Mouse (Mus musculus): ENCODE results near the gene Thsd1. TPM values are rescaled to one million over a fixed set of nuclear protein-coding genes. Genes with fewer than 3 reads are reported as not detected.
A peak's percentile ranks its signal among the peaks of the same experiment; 100 is the strongest.
"Not testable (repeated sequence)": the region's sequence is repeated elsewhere in the genome, so short reads cannot be mapped to it uniquely, and the experiment has no call there.

Thsd1 gene
- polyA plus RNA-seq, 1 experiment from 2014 or later = 7.5 TPM

DNA sequence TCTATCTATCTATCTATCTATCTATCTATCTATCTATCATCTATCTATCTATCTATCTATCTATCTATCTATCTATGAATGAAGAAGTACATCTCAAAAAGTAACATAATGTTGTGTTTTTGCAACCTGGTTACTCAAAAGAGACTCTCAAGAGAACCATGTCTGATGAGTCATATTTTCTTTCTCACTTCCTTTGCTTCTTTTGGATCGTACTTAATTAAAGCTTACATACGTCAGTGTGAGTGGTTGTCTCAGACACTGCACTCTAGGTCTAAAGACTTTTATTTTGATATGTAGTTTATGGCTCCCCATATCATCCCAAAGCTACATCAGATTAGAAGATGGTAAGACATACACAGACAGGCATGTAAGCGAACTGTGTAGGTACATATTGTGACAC lies 46.0 kb downstream of the Thsd1 start:
- H3K27me3 ChIP-seq = no peaks in the 10 kb centered on the region
- no peaks in the 10 kb centered on the region for H3K36me3 ChIP-seq
- no peak overlapping the region for H3K9ac ChIP-seq (replicated peaks)
- WGBS = 90% methylated on average over 3 of the region's 3 CpGs
- H3K9me3 ChIP-seq = no peaks in the 10 kb centered on the region
- no peak for ATAC-seq (replicated peaks)
- H3K27ac ChIP-seq (replicated peaks) = no peak overlapping the region
- H3K4me2 ChIP-seq (replicated peaks) = no peak overlapping the region
- H3K4me3 ChIP-seq = no peak overlapping the region
- H3K4me1 ChIP-seq = no peaks in the 10 kb centered on the region

DNA sequence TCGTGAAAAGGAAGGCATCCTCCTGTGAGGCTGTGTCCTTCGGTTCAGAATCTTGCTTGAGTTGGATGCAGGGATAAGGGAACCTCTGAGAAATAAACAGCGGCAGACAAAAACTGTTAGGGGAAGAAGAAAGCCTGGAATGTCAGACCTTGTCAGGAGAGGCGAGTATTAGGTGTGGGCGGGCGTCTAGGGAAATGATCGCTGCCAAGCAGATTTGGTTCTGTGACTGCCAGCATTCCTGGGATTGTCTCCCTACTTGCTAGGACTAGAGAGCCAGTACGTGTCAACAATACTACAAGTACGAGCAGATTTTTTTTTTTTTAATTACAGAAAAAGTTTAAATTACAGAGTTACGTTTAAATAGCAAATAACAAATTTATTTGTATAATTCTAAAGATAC lies 47.5 kb downstream of the Thsd1 start:
- Histone ChIP-seq H3K36me3 (no peaks in the 10 kb centered on the region), H3K27ac (replicated peaks) (no peak overlapping the region), H3K27me3 (no peaks in the 10 kb centered on the region), H3K4me2 (replicated peaks) (no peak overlapping the region), H3K9ac (replicated peaks) (no peak overlapping the region), H3K4me3 (no peak overlapping the region), H3K4me1 (no peaks in the 10 kb centered on the region), H3K9me3 (no peaks in the 10 kb centered on the region)
- no peak for ATAC-seq (replicated peaks)
- 79% methylated on average over 10 of the region's 10 CpGs for WGBS

DNA sequence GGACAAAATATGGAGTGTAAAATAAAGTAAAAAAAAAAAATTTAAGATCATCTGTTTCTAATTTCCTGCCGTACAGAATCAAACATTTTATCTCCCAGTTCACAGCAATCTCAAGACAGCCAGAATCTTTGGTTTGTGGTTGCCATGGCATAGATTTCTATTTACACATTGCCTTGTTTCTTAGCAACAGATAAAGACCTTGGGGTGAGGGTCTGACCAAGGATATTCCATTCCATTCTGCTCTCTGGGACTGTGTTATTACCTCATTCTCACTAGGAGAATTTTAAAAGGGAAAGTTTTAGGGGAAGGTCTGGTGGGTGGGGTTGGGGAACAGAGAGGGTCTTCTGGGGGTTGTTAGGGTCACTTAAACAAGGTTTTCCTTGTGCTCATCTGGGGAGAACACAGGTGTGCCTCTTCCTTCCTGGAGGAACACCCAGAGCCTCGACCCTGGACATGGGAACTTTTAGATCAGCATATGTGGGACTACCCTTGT lies 55.9 kb downstream of the Thsd1 start, which contains the start of gene Tpte:
Gene Tpte, plus strand, starts transcription at position 443 of the 493 bp plus-strand sequence.
- no peak for ATAC-seq (replicated peaks)
- Histone ChIP-seq H3K27me3 (no peaks in the 10 kb centered on the region), H3K27ac (replicated peaks) (no peak within 1 kb of the TSS), H3K4me2 (replicated peaks) (no peak within 1 kb of the TSS), H3K4me3 (no peak within 1 kb of the TSS), H3K9me3 (no peaks in the 10 kb centered on the region), H3K9ac (replicated peaks) (no peak within 1 kb of the TSS), H3K36me3 (no peaks in the 10 kb centered on the region), H3K4me1 (no peaks in the 10 kb centered on the region)
- 70% methylated on average over 2 of the region's 2 CpGs for WGBS

DNA sequence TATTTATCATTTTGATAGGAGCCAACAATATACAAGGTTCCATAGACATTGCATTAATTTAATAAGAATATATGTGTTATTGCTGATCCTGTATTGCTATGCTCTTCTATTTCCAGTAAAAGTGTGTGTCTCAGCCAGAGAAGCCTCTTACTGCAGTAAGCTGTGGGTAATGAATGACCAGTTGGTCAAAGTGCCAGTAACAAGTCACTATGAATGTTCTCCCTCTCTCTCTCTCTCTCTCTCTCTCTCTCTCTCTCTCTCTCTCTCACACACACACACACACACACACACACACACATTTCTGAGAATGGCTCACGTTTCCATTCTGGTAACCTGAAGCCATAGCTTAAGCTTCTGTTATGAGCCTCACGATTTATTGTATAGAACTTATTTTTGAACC lies 75.2 kb downstream of the Thsd1 start:
- Histone ChIP-seq H3K9ac (replicated peaks) (no peak overlapping the region), H3K36me3 (no peaks in the 10 kb centered on the region), H3K4me2 (replicated peaks) (no peak overlapping the region), H3K27me3 (no peaks in the 10 kb centered on the region), H3K27ac (replicated peaks) (no peak overlapping the region), H3K9me3 (no peaks in the 10 kb centered on the region), H3K4me1 (peaks cover 8% of the 10 kb centered on the region), H3K4me3 (no peak overlapping the region)
- no peak for ATAC-seq (replicated peaks)
- WGBS = 57% methylated on average over 2 of the region's 2 CpGs

DNA sequence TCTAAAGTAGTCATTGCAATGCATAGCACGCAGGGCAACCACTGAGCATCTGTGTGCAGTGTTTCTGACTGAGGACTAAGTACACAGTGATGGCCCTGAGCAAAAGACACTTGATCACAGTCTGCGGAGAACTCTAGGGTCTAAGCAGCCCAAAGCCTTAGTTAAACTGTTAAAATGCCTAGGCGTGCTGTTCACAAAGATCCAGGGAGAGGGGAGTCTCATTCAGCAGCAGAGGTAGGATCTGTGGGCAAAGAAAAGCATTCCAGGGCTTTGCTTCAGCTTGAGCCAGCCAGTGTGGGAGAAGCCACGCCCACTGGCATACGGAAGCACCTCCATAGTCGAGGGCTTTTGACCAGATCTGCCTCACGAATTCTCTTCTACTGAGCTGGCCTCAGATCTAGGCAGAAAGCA lies 75.8 kb downstream of the Thsd1 start:
- Histone ChIP-seq H3K9me3 (no peaks in the 10 kb centered on the region), H3K36me3 (no peaks in the 10 kb centered on the region), H3K4me1 (peaks cover 8% of the 10 kb centered on the region), H3K27ac (replicated peaks) (no peak overlapping the region), H3K4me3 (peak overlapping the region; percentile 30), H3K4me2 (replicated peaks) (peak overlapping the region; percentile 42), H3K27me3 (no peaks in the 10 kb centered on the region), H3K9ac (replicated peaks) (peak overlapping the region; percentile 36; the same call in 1 of the 2 replicates)
- WGBS = 12% methylated on average over 7 of the region's 7 CpGs
- ATAC-seq (replicated peaks) = peak; percentile 74

DNA sequence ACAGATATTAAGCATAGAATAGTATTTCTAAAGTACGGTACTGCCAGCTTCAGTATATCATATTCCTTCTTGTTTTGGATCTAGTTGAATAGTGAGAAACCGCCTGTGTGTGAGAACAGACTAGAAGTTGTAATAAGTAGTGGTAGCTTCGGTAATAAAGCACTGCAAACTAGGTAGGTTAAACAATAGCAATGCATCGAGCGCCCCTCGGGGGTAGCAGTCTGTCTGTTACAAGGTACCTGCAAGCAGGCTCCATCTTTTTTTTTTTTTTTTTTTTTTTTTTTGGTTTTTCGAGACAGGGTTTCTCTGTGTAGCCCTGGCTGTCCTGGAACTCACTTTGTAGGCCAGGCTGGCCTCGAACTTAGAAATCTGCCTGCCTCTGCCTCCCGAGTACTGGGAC lies 76.9 kb downstream of the Thsd1 start:
- 86% methylated on average over 9 of the region's 9 CpGs for WGBS
- not testable (repeated sequence) for ATAC-seq (replicated peaks); H3K4me3 ChIP-seq; H3K4me2 ChIP-seq (replicated peaks); H3K36me3 ChIP-seq; H3K9me3 ChIP-seq; H3K4me1 ChIP-seq; H3K27ac ChIP-seq (replicated peaks); H3K27me3 ChIP-seq; H3K9ac ChIP-seq (replicated peaks)

DNA sequence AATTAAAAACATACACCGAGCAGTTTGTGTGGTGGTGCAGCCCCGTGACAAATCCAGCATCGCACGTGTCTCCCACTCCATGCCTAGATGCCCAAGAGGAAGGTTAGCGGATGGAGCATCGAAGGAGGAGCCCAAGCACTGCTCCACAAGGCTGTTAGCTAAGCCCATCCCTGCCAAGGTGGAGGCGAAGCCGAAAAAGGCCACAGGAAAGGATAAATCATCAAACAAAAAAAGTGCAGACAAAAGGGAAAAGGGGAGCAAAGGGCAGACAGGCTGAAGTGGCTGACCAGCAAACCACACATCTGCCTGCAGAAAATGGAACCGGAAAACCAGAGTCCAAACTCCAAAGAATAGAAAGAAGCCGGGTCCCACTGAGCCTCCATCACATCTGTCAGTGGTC lies 79.9 kb downstream of the Thsd1 start:
- no peak for ATAC-seq (replicated peaks)

More for the DNA sequence above, 79.9 kb downstream of the Thsd1 start:
- Histone ChIP-seq H3K9ac (replicated peaks) (no peak overlapping the region), H3K36me3 (no peaks in the 10 kb centered on the region), H3K4me2 (replicated peaks) (no peak overlapping the region), H3K27ac (replicated peaks) (no peak overlapping the region), H3K27me3 (no peaks in the 10 kb centered on the region), H3K4me1 (peaks cover 8% of the 10 kb centered on the region), H3K4me3 (no peak overlapping the region), H3K9me3 (no peaks in the 10 kb centered on the region)
- WGBS = 81% methylated on average over 10 of the region's 10 CpGs

Other genes with a start within 250 kb of the Thsd1 start
- gene Atp7b, start 167.0 kb upstream of the Thsd1 start, polyA plus RNA-seq (2015; fragmentation: Nextera tagmentation; extraction: Ambion mirVana) = 1.3 and 1.7 TPM in 2 replicates
- gene Alg11, start 166.6 kb upstream of the Thsd1 start, polyA plus RNA-seq (2015; fragmentation: Nextera tagmentation; extraction: Ambion mirVana) = 29.9 and 31.2 TPM in 2 replicates
- 0.52 and 1.1 TPM in 2 replicates for gene Nek5, start 102.3 kb upstream of the Thsd1 start, polyA plus RNA-seq (2015; fragmentation: Nextera tagmentation; extraction: Ambion mirVana)
- 7.3 and 7.6 TPM in 2 replicates for gene Nek3, start 60.9 kb upstream of the Thsd1 start, polyA plus RNA-seq (2015; fragmentation: Nextera tagmentation; extraction: Ambion mirVana)
- 28.4 and 28.7 TPM in 2 replicates for gene Ckap2, start 41.5 kb upstream of the Thsd1 start, polyA plus RNA-seq (2015; fragmentation: Nextera tagmentation; extraction: Ambion mirVana)
- 41.4 TPM in 2 replicates for gene Vps36, start 34.5 kb upstream of the Thsd1 start, polyA plus RNA-seq (2015; fragmentation: Nextera tagmentation; extraction: Ambion mirVana)
- gene Tpte, start 56.1 kb downstream of the Thsd1 start, polyA plus RNA-seq (2015; fragmentation: Nextera tagmentation; extraction: Ambion mirVana) = not detected in 2 replicates
- 8.9 and 9.1 TPM in 2 replicates for gene Slc25a15, start 171.3 kb downstream of the Thsd1 start, polyA plus RNA-seq (2015; fragmentation: Nextera tagmentation; extraction: Ambion mirVana)
- gene Mrps31, start 184.0 kb downstream of the Thsd1 start, polyA plus RNA-seq (2015; fragmentation: Nextera tagmentation; extraction: Ambion mirVana) = 32.8 and 33.9 TPM in 2 replicates